Mouse (Mus musculus): ENCODE measurements at regions not wholly inside any gene's neighbourhood (a gene's known extent, or its start where the extent isn't known, plus 50 kb on each side); places are given as distances from the start of the nearest gene placed in this dataset.

GRCm38 (mm10) chr16:85269681-85270080, 96.1 kb upstream of the App start:
- Histone ChIP-seq H3K4me1 (ENCODE audit: control insufficient read depth, insufficient read depth, low read length) (no peaks in the 10 kb centered on the region), H3K4me3 (ENCODE audit: insufficient read depth, low read depth, low read length) (no peak overlapping the region), H3K9ac (ENCODE audit: low read depth, low read length) (no peak overlapping the region), H3K36me3 (ENCODE audit: control insufficient read depth, insufficient read depth, low read length) (no peaks in the 10 kb centered on the region), H3K27ac (replicated peaks; ENCODE audit: insufficient read depth, low read depth, low read length) (no peak overlapping the region), H3K27me3 (ENCODE audit: control insufficient read depth, insufficient read depth, low read length) (no peaks in the 10 kb centered on the region), H3K79me2 (ENCODE audit: control insufficient read depth, insufficient read depth, low read length) (no peaks in the 10 kb centered on the region)
- TF ChIP-seq POLR2A (IDR thresholded peaks at IDR 0.05; ENCODE audit: extremely low read depth, insufficient read depth, low read length) (no peak), CTCF (IDR thresholded peaks at IDR 0.05; ENCODE audit: low read depth, low read length) (no peak)
- no peak for DNase-seq (ENCODE audit: extremely low read depth, low read depth, low spot score)
- 89% methylated on average over 8 of the region's 8 CpGs for WGBS

- Histone ChIP-seq H3K4me1 (ENCODE audit: control insufficient read depth, insufficient read depth, low read length) (no peaks in the 10 kb centered on the region), H3K27ac (replicated peaks; ENCODE audit: insufficient read depth, low read depth, low read length) (no peak overlapping the region), H3K79me2 (ENCODE audit: control insufficient read depth, insufficient read depth, low read length) (no peaks in the 10 kb centered on the region), H3K9ac (ENCODE audit: low read depth, low read length) (no peak overlapping the region), H3K36me3 (ENCODE audit: control insufficient read depth, insufficient read depth, low read length) (no peaks in the 10 kb centered on the region), H3K4me3 (ENCODE audit: insufficient read depth, low read depth, low read length) (no peak overlapping the region), H3K27me3 (ENCODE audit: control insufficient read depth, insufficient read depth, low read length) (no peaks in the 10 kb centered on the region)
- TF ChIP-seq CTCF (IDR thresholded peaks at IDR 0.05; ENCODE audit: low read depth, low read length) (no peak), POLR2A (IDR thresholded peaks at IDR 0.05; ENCODE audit: extremely low read depth, insufficient read depth, low read length) (no peak)
- DNase-seq (ENCODE audit: extremely low read depth, low read depth, low spot score): no peak
- WGBS: 72% methylated on average over 4 of the region's 4 CpGs
These were observed 86.3 kb upstream of the App start for GRCm38 (mm10) chr16:85259838-85260237.

- Histone ChIP-seq H3K9ac (ENCODE audit: low read depth, low read length) (no peak overlapping the region), H3K27ac (replicated peaks; ENCODE audit: insufficient read depth, low read depth, low read length) (no peak overlapping the region), H3K27me3 (ENCODE audit: control insufficient read depth, insufficient read depth, low read length) (no peaks in the 10 kb centered on the region), H3K79me2 (ENCODE audit: control insufficient read depth, insufficient read depth, low read length) (no peaks in the 10 kb centered on the region), H3K4me1 (ENCODE audit: control insufficient read depth, insufficient read depth, low read length) (no peaks in the 10 kb centered on the region), H3K4me3 (ENCODE audit: insufficient read depth, low read depth, low read length) (no peak overlapping the region), H3K36me3 (ENCODE audit: control insufficient read depth, insufficient read depth, low read length) (no peaks in the 10 kb centered on the region)
- WGBS: 76% methylated on average over 1 of the region's 1 CpGs
- TF ChIP-seq POLR2A (IDR thresholded peaks at IDR 0.05; ENCODE audit: extremely low read depth, insufficient read depth, low read length) (no peak), CTCF (IDR thresholded peaks at IDR 0.05; ENCODE audit: low read depth, low read length) (no peak)
- no peak for DNase-seq (ENCODE audit: extremely low read depth, low read depth, low spot score)
These were observed 73.7 kb upstream of the App start for GRCm38 (mm10) chr16:85247301-85247700.

- H3K27ac ChIP-seq (replicated peaks; ENCODE audit: insufficient read depth, low read depth, low read length): no peak overlapping the region
- WGBS: 94% methylated on average over 1 of the region's 1 CpGs
- no peaks in the 10 kb centered on the region for H3K4me1 ChIP-seq (ENCODE audit: control insufficient read depth, insufficient read depth, low read length)
These were observed 59.5 kb upstream of the App start for GRCm38 (mm10) chr16:85233037-85233436.

GRCm38 (mm10) chr16:85231908-85232467, 58.4 kb upstream of the App start:
- Histone ChIP-seq H3K9ac (ENCODE audit: low read depth, low read length) (no peak overlapping the region), H3K79me2 (ENCODE audit: control insufficient read depth, insufficient read depth, low read length) (no peaks in the 10 kb centered on the region), H3K4me3 (ENCODE audit: insufficient read depth, low read depth, low read length) (no peak overlapping the region), H3K36me3 (ENCODE audit: control insufficient read depth, insufficient read depth, low read length) (no peaks in the 10 kb centered on the region), H3K27me3 (ENCODE audit: control insufficient read depth, insufficient read depth, low read length) (no peaks in the 10 kb centered on the region), H3K27ac (replicated peaks; ENCODE audit: insufficient read depth, low read depth, low read length) (no peak overlapping the region), H3K4me1 (ENCODE audit: control insufficient read depth, insufficient read depth, low read length) (no peaks in the 10 kb centered on the region)
- 51% methylated on average over 6 of the region's 6 CpGs for WGBS
- DNase-seq (ENCODE audit: extremely low read depth, low read depth, low spot score): no peak
- no peak for TF ChIP-seq POLR2A (IDR thresholded peaks at IDR 0.05; ENCODE audit: extremely low read depth, insufficient read depth, low read length)
- no peak for TF ChIP-seq CTCF (IDR thresholded peaks at IDR 0.05; ENCODE audit: low read depth, low read length)

More at GRCm38 (mm10) chr16:85233037-85233436, 59.5 kb upstream of the App start:
- no peak overlapping the region for H3K4me3 ChIP-seq (ENCODE audit: insufficient read depth, low read depth, low read length)
- no peak for DNase-seq (ENCODE audit: extremely low read depth, low read depth, low spot score)
- no peaks in the 10 kb centered on the region for H3K79me2 ChIP-seq (ENCODE audit: control insufficient read depth, insufficient read depth, low read length)
- H3K36me3 ChIP-seq (ENCODE audit: control insufficient read depth, insufficient read depth, low read length): no peaks in the 10 kb centered on the region
- TF ChIP-seq POLR2A (IDR thresholded peaks at IDR 0.05; ENCODE audit: extremely low read depth, insufficient read depth, low read length): no peak
- TF ChIP-seq CTCF (IDR thresholded peaks at IDR 0.05; ENCODE audit: low read depth, low read length): no peak
- H3K27me3 ChIP-seq (ENCODE audit: control insufficient read depth, insufficient read depth, low read length): no peaks in the 10 kb centered on the region
- no peak overlapping the region for H3K9ac ChIP-seq (ENCODE audit: low read depth, low read length)

GRCm38 (mm10) chr16:85231330-85231729, 57.8 kb upstream of the App start:
- WGBS: 61% methylated on average over 2 of the region's 2 CpGs
- H3K36me3 ChIP-seq (ENCODE audit: control insufficient read depth, insufficient read depth, low read length): no peaks in the 10 kb centered on the region

More at GRCm38 (mm10) chr16:85231330-85231729, 57.8 kb upstream of the App start:
- no peak for DNase-seq (ENCODE audit: extremely low read depth, low read depth, low spot score)
- H3K27ac ChIP-seq (replicated peaks; ENCODE audit: insufficient read depth, low read depth, low read length): no peak overlapping the region
- H3K9ac ChIP-seq (ENCODE audit: low read depth, low read length): no peak overlapping the region
- TF ChIP-seq POLR2A (IDR thresholded peaks at IDR 0.05; ENCODE audit: extremely low read depth, insufficient read depth, low read length): no peak
- no peak for TF ChIP-seq CTCF (IDR thresholded peaks at IDR 0.05; ENCODE audit: low read depth, low read length)
- no peaks in the 10 kb centered on the region for H3K27me3 ChIP-seq (ENCODE audit: control insufficient read depth, insufficient read depth, low read length)
- no peaks in the 10 kb centered on the region for H3K4me1 ChIP-seq (ENCODE audit: control insufficient read depth, insufficient read depth, low read length)
- H3K4me3 ChIP-seq (ENCODE audit: insufficient read depth, low read depth, low read length): no peak overlapping the region
- no peaks in the 10 kb centered on the region for H3K79me2 ChIP-seq (ENCODE audit: control insufficient read depth, insufficient read depth, low read length)

Data from liver, adult 2 months (tissue).